Mouse (Mus musculus): ENCODE measurements around the gene Tspan9.

Gene Tspan9

DNA sequence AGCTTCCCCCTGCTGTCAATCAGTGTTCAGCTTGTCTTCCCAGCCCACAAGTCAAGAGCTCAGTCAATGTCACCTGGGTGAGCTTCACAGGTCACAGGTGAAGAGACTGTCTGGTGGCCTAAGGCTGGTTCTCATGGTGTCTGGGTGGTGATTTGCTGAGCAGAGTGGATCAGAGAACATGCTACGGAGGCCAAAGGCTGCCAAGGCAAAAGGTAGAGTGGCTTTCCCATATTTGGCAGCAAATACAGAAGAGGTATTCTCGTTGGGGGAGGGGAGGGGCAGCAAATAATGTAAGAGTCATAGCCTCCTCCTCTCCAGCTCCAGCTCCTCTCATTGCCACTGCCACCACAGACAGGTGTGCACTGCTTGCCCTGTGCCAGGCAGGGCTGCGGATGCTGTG is 37.2 kb downstream of the Tspan9 start:
- in situ Hi-C loops (cut with MboI; ENCODE audit: low sequenced_read_pairs) = no loop called here

DNA sequence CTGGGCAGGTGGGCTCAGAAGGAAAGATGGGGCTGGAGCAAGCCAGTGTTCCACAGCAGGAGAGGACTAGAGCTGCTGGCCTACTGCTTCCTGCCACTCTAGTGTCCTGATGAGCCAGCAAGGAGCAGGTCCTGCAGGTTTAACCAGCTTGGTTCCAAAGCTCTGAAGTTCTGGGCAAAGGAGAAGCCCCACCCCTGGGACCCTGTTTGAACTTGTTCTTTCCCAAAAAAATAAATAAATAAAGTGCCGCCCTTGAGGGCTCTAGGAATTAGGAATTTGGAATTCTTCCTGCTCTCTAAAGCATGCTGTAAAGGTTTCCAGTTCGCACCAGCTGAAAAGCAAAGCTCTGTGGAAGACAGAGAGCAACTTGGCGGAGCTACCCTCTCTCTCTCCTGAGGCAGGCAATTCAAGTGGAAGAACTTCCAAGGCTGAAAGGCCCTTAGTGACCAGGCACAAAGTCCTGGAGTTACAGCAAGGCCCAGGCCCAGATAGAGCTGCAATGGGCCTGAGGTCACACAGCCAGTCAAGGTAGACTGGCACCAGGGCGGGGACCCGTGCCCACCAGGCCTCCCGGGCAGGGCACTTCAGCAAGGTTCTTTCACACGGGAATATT is 38.6 kb downstream of the Tspan9 start:
- in situ Hi-C loops (cut with MboI; ENCODE audit: low sequenced_read_pairs) = no loop called here

DNA sequence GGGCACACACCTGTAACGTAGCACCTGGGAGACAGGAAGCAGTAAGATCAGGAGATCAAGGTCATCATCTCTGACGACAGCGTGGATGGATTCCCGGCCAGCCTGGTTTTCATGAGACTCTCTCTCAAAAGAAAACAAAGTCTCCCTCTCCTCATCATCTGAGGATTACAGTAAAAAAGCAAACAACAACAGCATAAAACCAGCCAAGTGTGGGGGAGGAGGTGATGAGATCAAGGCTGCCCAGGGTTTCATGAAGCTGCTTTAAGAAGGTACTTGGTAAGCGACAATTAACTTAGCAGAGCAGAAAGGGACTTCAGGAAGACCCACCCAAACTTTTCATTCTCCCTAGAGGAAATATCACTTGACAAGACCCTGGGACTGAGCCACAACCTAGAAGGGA is 39.5 kb downstream of the Tspan9 start:
- in situ Hi-C loops (cut with MboI; ENCODE audit: low sequenced_read_pairs) = no loop called here

DNA sequence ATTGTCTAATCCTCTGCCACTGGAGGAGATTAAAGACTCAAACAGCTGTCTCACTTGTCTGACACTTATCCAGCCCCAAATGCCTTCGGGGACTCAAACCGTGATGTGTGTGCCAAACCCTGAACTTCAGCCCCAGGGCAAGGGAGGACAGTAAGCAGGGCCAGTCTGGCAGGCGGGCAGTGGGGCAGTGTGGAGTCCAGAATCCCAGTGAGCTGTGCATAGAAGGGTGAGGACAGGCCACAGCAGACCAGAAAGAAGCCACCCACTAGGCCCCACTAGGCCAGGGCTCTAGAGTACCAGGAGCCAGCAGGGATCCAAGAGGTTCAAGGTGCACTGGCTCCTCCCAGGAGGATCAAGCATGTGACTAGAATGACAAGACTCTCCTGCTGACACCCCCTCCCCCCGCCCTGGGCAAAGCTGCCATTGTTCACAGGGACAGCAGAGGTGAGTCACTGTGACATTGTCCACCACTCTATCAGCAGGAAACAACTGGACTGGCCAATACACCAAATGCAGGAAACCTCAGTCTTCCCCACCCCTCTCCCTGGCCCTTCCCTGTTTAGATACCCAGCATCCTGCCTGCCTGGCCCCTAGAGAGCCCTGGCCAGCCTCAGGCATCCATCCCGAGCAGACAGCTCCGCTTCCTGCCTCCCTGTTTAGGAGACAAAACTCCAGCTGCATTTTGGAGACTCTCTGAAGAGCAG is 40.9 kb downstream of the Tspan9 start:
- in situ Hi-C loops (cut with MboI; ENCODE audit: low sequenced_read_pairs) = no loop called here

DNA sequence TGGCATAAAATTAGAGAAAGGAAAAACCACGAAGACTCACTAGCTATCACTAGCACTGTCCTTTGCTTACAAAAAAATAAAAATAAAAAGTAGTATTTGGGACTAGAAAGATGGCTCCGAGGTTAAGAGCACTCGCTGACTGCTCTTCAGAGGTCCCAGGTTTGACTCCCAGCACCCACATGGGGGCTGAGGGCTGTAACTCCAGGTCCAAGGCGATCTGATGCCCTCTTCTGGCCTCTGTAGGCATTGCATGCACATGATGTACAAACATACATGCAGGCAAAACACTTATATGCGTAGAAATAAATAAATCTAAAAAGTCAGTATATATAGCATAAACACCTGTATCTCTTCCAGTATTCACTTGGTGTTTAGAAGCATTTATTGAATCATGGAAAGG is 43.5 kb downstream of the Tspan9 start:
- in situ Hi-C loops (cut with MboI; ENCODE audit: low sequenced_read_pairs) = loop anchor here (10.0 kb wide), 1 partner anchor 65 kb away; no protein-coding TSS in a partner anchor

DNA sequence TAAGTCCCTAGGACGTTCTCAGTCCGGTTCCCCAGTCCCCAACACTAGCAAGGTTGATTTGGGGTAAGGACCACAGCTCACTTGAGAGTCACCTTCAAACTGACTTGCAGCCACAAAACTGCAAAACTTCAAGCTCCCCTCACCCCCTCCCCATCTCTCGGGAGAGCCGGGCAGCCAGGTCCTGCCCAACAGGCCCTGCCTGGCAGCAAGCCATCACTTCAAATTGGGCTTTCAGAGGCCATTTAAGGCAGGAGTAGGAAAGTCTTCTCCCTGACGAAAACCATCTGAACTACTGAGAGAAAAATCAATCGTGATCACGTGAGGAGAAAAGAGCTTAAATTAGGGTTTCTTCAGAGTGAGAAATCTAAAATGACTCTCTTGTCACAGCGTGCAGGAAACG is 44.2 kb downstream of the Tspan9 start:
- in situ Hi-C loops (cut with MboI; ENCODE audit: low sequenced_read_pairs) = loop anchor here (10.0 kb wide), 1 partner anchor 64 kb away; no protein-coding TSS in a partner anchor

DNA sequence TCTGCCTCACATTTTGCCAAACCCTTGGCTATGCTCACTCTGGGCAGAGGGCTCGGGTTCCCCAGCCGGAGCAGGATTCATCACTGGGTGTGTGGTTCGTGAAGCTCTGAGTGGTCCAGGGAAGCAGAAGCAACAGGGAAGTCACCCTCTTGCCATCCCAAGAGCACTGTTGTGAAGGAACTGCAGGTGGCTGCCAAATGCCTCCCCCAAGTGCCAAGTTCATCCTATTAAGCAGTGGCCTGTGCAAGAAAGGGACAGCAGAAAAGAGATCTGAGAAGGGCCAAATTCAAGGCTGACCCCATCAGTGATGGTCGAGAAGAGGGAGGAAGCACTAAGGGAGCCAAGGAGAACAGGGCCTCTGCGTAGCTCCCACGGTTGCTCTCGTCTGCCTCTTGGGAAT is 46.9 kb downstream of the Tspan9 start:
- in situ Hi-C loops (cut with MboI; ENCODE audit: low sequenced_read_pairs) = loop anchor here (10.0 kb wide), 1 partner anchor 62 kb away; no protein-coding TSS in a partner anchor

DNA sequence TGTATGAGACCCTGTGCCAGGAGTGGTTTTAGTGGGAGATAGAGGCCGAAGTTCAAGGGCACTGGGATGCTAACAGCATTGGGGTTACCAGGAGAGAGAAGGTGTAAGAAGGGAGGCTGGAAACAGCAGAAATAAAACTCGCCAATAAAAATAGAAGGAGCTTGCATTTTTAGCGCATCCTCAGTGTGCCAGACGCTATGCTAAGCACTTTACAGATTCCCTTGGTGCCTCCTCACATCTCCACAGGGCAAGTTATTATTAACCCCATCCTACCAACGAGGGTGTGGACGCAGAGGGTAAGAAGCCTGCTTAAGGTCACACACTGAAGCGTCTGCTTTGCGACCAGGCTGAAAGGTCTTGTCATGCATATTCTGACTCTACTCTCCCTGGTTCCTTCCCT is 47.5 kb downstream of the Tspan9 start:
- in situ Hi-C loops (cut with MboI; ENCODE audit: low sequenced_read_pairs) = loop anchor here (10.0 kb wide), 1 partner anchor 61 kb away; no protein-coding TSS in a partner anchor

DNA sequence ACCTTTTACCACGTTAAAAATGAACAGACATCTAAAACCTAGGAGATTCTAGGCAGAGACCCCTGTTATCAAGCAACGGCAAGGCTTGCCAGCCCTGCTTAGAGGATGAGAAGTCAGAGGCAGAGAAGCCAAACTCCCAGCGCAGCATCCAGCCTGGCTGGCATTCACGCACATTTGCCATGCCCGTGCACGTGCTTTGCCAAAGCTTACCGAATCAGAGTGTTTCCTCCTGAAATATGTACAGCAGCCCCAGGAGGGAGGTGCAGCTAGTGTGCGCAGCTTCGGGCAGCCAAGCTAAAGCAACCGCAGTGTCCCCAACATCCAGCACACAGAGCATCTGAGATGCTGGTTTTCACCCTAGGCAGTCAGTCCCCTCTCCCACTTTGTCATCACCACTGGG is 48.3 kb downstream of the Tspan9 start:
- in situ Hi-C loops (cut with MboI; ENCODE audit: low sequenced_read_pairs) = loop anchor here (10.0 kb wide), 1 partner anchor 60 kb away; no protein-coding TSS in a partner anchor

DNA sequence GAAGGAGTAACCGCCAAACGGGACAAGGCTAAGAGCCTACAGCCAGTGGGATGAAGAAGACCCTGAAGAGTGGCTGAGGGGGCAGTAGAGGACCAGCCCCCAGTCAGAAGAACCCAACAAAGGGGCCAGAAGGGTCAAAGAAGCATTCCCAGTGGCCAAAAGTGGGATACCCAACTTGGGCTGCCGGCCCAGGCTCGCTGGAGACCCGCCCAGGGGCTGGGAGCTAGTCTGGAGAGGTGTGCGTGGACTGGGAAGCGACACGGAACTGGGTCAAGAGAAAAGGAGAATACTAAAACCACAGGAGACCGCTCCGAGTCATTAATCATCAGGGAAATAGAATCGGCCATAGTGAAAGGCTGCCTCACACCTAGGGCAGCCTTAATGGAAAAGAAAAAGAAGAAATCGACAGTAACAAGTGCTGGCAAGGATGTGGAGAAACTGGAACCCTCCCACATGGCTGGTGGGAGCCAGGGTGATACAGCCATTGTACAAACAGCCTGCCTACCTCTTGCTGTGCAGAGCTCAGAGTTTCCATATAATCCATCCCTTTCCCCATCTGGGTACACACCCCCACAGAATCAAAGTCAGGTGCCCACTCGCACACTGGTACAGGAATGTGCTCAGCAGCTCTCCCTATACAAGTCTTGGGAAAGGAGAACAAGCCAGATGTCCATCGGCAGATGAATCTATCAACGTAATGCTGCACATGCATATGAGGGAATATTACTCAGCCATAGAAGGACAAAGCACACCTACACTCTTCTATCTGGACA is 49.4 kb downstream of the Tspan9 start:
- in situ Hi-C loops (cut with MboI; ENCODE audit: low sequenced_read_pairs) = loop anchor here (10.0 kb wide), 1 partner anchor 59 kb away; no protein-coding TSS in a partner anchor

DNA sequence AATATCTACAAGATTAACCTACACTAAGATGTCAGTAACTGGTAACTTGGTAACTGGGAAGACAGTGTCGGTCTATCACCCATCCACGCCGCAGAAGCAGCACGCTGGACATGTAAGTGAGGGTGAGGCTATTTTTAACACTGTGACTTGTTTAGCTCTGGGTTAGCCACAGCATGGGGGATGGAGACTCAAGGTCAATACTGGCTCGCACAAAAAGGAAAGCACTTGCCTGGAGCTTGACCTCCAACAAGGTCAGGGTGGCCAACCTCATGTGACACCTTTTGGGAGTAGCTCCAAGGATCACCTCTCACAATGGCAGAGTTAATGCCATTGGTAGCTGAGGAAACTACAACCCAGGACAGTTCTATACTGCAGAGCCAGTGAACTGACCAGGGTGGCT is 50.8 kb downstream of the Tspan9 start:
- in situ Hi-C loops (cut with MboI; ENCODE audit: low sequenced_read_pairs) = loop anchor here (10.0 kb wide), 1 partner anchor 58 kb away; no protein-coding TSS in a partner anchor

DNA sequence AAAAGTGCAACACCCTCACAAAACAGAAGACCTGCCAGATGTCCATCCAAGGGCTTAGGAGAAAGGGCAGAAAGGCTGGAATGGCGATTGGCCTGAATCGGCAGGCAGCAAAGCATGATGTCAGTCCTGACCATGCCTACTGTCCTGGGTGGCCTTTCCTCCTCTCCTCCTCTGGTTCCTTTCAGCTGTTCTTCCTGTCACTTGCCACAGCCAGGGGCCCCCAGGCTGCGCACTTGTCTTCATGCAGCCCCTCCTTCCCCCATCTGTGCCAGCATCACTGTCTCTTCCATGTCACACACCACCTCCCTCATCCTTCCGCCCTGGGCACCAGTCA is 51.6 kb downstream of the Tspan9 start:
- in situ Hi-C loops (cut with MboI; ENCODE audit: low sequenced_read_pairs) = loop anchor here (10.0 kb wide), 1 partner anchor 57 kb away; no protein-coding TSS in a partner anchor

DNA sequence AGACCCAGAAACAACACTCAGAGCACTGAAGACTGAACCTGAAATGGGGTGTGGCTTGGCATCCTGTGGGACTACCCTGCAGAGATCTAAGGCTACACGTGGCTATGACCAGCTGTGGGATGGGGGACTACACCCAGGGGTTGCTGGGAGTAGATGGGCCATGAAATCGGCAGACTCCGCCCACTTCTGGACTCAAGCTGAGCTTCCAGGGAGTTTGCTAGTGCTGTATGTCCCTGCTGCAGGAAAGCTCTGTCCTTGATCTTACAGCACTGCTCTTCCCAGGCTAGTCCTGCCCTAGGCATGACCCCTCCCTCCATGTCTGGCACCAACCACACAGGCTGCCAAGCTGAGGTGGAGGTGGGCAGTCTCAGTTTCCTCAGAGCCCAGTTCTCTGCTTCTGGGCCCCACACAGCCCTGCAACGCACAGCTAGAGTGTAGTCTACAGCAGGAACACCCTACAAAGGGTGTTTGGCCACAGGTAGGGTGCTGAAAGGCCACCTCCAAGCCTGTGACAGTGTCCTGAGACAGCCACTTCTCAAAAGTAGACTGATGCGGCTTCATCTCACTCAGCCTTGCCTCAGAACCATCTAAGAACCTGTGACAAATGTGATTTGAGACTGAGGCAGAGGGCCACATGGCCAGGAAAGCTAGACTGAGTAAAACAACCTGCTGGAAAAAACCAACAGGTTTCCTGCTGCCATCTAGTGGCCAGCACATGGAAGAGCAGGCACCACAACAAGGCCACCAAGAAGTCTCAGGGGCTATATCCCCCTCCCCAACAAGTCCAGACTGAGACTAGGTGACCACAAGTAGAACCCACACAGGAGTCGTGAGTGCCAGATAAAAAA is 52.2 kb downstream of the Tspan9 start:
- in situ Hi-C loops (cut with MboI; ENCODE audit: low sequenced_read_pairs) = loop anchor here (10.0 kb wide), 1 partner anchor 56 kb away; no protein-coding TSS in a partner anchor

DNA sequence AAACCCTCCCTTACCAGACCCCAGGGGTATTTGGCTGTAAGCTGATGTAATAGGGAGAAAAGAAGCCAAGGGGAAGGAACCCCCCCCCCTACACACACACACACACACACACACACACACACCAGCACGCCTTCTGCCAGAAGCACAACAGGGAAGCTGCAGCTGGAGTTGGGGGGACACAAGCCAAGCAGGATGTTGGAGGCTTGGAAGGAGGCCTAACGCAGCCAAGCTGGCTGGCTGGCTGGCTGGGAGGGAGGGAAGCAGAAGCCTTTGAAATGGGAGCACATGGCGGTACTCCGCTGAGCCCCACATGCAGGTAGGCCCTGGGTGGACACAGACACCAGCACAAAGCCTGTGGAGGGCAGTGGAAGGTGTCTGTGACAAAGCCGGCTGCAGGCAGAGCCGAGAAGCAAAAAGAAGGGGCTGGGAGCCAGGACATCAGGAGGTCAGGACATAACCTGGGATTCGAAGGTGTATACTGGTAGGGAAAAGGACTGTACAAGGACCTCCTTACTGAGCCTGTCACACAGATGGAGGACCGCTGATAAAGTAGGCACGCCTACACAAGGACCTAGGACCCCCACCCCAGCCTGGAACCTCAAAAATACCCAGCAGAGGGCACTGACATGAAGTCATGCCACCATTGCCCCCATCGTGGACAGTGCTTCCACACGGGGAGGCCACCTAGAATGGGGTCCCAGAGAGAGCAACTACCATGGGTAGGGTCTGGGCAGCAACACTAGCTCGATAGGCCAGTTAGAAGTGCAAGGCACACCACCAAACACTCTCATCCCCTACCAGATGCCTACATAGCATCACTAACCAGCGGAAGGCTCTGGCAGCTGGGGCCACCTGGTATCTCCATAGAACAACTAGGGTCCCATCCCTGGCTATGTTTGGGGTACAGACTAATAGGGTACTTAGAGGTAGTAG is 53.4 kb downstream of the Tspan9 start:
- in situ Hi-C loops (cut with MboI; ENCODE audit: low sequenced_read_pairs) = loop anchor here (10.0 kb wide), 1 partner anchor 55 kb away; no protein-coding TSS in a partner anchor

DNA sequence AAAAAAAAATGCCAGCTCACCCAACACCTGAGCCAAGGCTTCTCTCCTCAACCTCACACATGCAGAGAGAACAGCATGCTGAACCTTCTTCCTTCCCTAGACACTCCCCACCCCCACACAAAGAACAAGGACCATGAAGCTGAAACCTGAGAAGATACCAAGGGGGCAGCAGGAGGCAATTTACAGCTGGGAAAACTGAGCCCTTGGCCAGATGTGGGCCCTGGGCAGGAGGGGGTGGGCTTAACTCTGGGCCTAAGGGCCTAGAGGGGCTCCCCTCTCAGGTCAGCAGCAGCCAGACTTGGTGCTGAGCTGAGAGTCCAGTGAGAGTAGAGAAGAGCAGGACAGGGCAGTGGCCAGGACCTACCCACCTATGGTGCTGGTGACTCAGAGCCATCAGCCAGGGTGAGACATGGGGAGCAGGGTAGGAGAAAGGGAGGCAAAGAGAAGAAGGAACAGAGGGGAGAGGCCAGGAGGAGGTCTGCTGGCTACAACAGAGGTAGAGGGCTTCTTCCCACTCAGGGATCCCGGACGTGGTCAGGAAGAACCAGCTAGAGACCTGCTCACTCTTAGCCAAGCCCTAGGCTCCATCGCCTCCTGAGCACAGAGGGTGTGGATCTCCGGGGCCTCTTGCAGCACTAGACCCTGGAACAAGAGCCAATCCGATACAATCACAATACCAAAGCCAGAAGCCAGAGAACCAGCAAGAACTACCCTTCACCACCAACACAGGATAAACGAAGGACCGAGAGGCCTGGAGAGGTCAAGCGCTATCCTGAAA is 54.5 kb downstream of the Tspan9 start:
- in situ Hi-C loops (cut with MboI; ENCODE audit: low sequenced_read_pairs) = no loop called here

DNA sequence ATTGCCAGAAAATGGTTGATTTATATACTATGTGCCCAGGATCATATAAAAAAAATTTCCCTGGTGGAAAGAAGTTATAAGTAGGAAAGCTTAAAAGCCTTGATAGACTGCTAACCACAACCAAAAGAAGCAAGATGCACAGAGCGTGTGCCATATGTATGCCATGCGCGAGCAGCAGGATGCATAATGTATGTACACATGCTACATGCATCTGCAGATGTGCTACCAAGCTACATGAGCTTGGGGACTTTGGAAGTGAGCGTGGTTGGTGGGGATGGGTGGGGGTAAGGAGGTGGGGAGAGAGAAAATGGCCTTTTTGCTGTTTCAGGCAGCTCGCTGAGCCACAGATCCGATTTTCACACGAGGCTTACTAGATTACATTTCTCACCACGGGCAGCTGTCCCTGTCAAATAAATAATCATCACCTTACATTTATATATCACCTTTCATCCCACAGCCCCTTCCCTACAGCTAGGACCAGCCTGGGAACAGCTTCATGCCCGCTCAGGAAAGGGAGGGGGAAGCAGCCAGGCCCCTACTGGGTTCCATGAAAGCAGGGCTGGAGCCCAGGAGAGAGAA is 57.8 kb downstream of the Tspan9 start:
- in situ Hi-C loops (cut with MboI; ENCODE audit: low sequenced_read_pairs) = no loop called here

DNA sequence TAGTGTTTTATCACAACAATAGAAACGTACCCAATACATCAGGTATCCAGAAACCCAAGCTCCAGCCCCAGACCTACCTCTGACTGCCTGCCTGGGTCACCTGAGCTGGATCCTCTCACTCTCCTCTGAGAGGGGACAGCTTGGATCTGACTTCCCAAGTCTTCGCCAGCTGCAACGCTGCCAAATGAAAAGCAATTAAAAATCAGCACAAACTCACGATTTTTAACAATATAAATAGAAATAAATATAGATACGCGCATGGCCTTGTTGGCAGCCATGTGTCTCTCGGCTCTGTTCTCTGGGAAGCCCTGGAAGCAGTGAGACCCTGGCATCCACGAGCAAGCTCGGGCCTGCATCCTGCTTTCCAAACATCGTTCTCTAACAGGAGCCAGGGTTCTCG is 60.1 kb downstream of the Tspan9 start:
- in situ Hi-C loops (cut with MboI; ENCODE audit: low sequenced_read_pairs) = no loop called here

DNA sequence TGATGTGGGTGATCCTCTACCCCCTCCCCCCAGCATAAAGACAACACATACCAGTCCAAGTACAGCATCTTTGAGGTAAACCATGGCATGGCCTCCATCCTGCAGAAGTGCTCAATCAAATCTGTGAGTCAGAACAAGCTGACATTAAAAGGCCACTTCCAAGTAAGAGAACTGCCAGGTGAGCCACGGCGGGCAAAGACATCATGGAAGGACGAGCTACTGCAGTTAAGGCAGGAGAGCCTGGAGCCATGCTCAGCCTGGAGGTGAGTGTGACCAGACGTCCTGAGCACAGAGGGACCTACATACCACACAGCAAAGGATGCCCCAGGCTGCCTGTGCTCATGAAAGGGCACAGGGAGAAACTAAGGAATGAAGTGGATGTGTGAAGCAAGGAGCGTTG is 61.6 kb downstream of the Tspan9 start:
- in situ Hi-C loops (cut with MboI; ENCODE audit: low sequenced_read_pairs) = no loop called here

Measured in CH12F3 (cell line).